39 mouse cellular contexts compared by ENCODE assay signal in genomic region chr2:152624566-152624965, GRCm38 (mm10). TPM values are rescaled to one million over a fixed set of nuclear protein-coding genes. Genes with fewer than 3 reads are reported as not detected.
"Had no signal": no experiment of that assay in that cellular context is flagged by ENCODE, and none has a peak within 500 bp of the region (broad histone marks: within the 10 kb centered on the region; RNA-seq: fewer than 3 reads in every experiment).

No protein-coding gene starts in this region.

- H3K4me2 ChIP-seq: heart, embryonic 11.5 days; heart, embryonic 13.5 days; heart, embryonic 15.5 days; hindbrain, embryonic 13.5 days; hindbrain, embryonic 15.5 days; limb, embryonic 13.5 days; limb, embryonic 15.5 days; liver, embryonic 12.5 days had no signal

- H3K4me3 ChIP-seq: heart, adult 2 months; heart, embryonic 13.5 days; heart, embryonic 15.5 days; hindbrain, embryonic 13.5 days; hindbrain, embryonic 15.5 days; layer of hippocampus, adult 2 months; left cerebral cortex, adult 2 months; limb, embryonic 13.5 days; limb, embryonic 15.5 days; liver, embryonic 12.5 days had no signal

- H3K9me3 ChIP-seq: heart, embryonic 13.5 days; heart, embryonic 15.5 days; hindbrain, embryonic 13.5 days; hindbrain, embryonic 15.5 days; limb, embryonic 13.5 days; limb, embryonic 15.5 days; liver, embryonic 12.5 days had no signal

- H3K27ac ChIP-seq: heart, adult 2 months; heart, embryonic 13.5 days; heart, embryonic 15.5 days; hindbrain, embryonic 13.5 days; hindbrain, embryonic 15.5 days; hindbrain, postnatal 0 days; layer of hippocampus, adult 2 months; left cerebral cortex, adult 2 months; limb, embryonic 13.5 days; limb, embryonic 15.5 days; liver, embryonic 12.5 days; liver, embryonic 14.5 days had no signal

- ATAC-seq: intestine, embryonic 16.5 days; liver, embryonic 12.5 days had no signal

- H3K9ac ChIP-seq: heart, embryonic 13.5 days; heart, embryonic 15.5 days; hindbrain, embryonic 13.5 days; hindbrain, embryonic 15.5 days; limb, embryonic 13.5 days; limb, embryonic 15.5 days; liver, embryonic 12.5 days; liver, embryonic 14.5 days had no signal

- DNase-seq: gastrocnemius, postnatal 14 days; gastrocnemius, postnatal 36 days; heart, adult 11 months; heart, adult 2 months; heart, postnatal 14 days; heart, postnatal 36 days; kidney, adult 11 months; kidney, adult 2 months; kidney, adult 9 months; kidney, postnatal 10 days; kidney, postnatal 36 days; left cerebral cortex, postnatal 4 days had no signal

- H3K36me3 ChIP-seq: heart, embryonic 13.5 days; heart, embryonic 15.5 days; hindbrain, embryonic 13.5 days; hindbrain, embryonic 15.5 days; limb, embryonic 13.5 days; limb, embryonic 15.5 days; liver, embryonic 12.5 days had no signal

RNA-seq across cellular contexts. Expression of gene Defb25, which starts 1.7 kb away (rescaled TPM):
- total RNA-seq: gastrocnemius, adult 18-20 months; gastrocnemius, adult 8-10 months; gastrocnemius, postnatal 36 days; heart, adult 2 months; heart, postnatal 14 days; heart, postnatal 36 days; hematopoietic stem cell, adult 5-6 weeks; hindbrain, postnatal 0 days; layer of hippocampus, adult 2 months; layer of hippocampus, postnatal 10 days; layer of hippocampus, postnatal 25 days; left cerebral cortex, adult 2 months; left cerebral cortex, postnatal 25 days; left cerebral cortex, postnatal 4 days; liver, adult 2 months had no signal
- polyA plus RNA-seq: heart, adult 2 months; hindbrain, embryonic 11.5 days; hindbrain, embryonic 13.5 days; hindbrain, embryonic 15.5 days; hindbrain, postnatal 0 days; limb, embryonic 11.5 days; liver, adult 2 months; liver, embryonic 14.5 days; liver, embryonic 16.5 days had no signal

RNA-seq across cellular contexts. Expression of gene Rem1, which starts 2.2 kb away (rescaled TPM):
- total RNA-seq: hematopoietic stem cell, adult 5-6 weeks had no signal

RNA-seq across cellular contexts. Expression of gene Defb36, which starts 20.4 kb away (rescaled TPM):
- total RNA-seq: gastrocnemius, adult 18-20 months; gastrocnemius, adult 8-10 months; gastrocnemius, postnatal 14 days; gastrocnemius, postnatal 36 days; heart, adult 2 months; heart, postnatal 14 days; heart, postnatal 36 days; hematopoietic stem cell, adult 5-6 weeks; hindbrain, postnatal 0 days; layer of hippocampus, adult 2 months; layer of hippocampus, postnatal 10 days; layer of hippocampus, postnatal 25 days; left cerebral cortex, adult 2 months; left cerebral cortex, postnatal 25 days; left cerebral cortex, postnatal 4 days; liver, adult 2 months had no signal
- polyA plus RNA-seq: heart, adult 2 months; heart, embryonic 11.5 days; heart, embryonic 13.5 days; heart, embryonic 15.5 days; heart, postnatal 0 days; hindbrain, embryonic 11.5 days; hindbrain, embryonic 13.5 days; hindbrain, embryonic 15.5 days; hindbrain, postnatal 0 days; intestine, embryonic 14.5 days; intestine, embryonic 16.5 days; large intestine, adult 2 months; limb, embryonic 11.5 days; limb, embryonic 13.5 days; limb, embryonic 15.5 days; liver, adult 2 months; liver, embryonic 12.5 days; liver, embryonic 14.5 days; liver, embryonic 16.5 days had no signal

RNA-seq across cellular contexts. Expression of gene Defb45, which starts 25.4 kb away (rescaled TPM):
- total RNA-seq: gastrocnemius, adult 18-20 months; gastrocnemius, postnatal 14 days; gastrocnemius, postnatal 36 days; heart, adult 2 months; heart, postnatal 14 days; heart, postnatal 36 days; hematopoietic stem cell, adult 5-6 weeks; hindbrain, postnatal 0 days; layer of hippocampus, adult 2 months; layer of hippocampus, postnatal 10 days; layer of hippocampus, postnatal 25 days; left cerebral cortex, adult 2 months; left cerebral cortex, postnatal 25 days; left cerebral cortex, postnatal 4 days; liver, adult 2 months had no signal
- polyA plus RNA-seq: heart, adult 2 months; heart, embryonic 11.5 days; heart, embryonic 13.5 days; heart, embryonic 15.5 days; heart, postnatal 0 days; hindbrain, embryonic 11.5 days; hindbrain, embryonic 13.5 days; hindbrain, embryonic 15.5 days; hindbrain, postnatal 0 days; intestine, embryonic 14.5 days; intestine, embryonic 16.5 days; kidney, adult 2 months; kidney, embryonic 16.5 days; large intestine, adult 2 months; limb, embryonic 11.5 days; limb, embryonic 13.5 days; limb, embryonic 15.5 days; liver, adult 2 months; liver, embryonic 12.5 days; liver, embryonic 14.5 days; liver, embryonic 16.5 days had no signal

RNA-seq across cellular contexts. Expression of gene Defb19, which starts 44.5 kb away (rescaled TPM):
- total RNA-seq: gastrocnemius, adult 18-20 months; gastrocnemius, adult 8-10 months; gastrocnemius, postnatal 14 days; gastrocnemius, postnatal 36 days; heart, adult 2 months; heart, postnatal 14 days; heart, postnatal 36 days; hematopoietic stem cell, adult 5-6 weeks; hindbrain, postnatal 0 days; layer of hippocampus, adult 2 months; layer of hippocampus, postnatal 10 days; layer of hippocampus, postnatal 25 days; left cerebral cortex, adult 2 months; left cerebral cortex, postnatal 25 days; left cerebral cortex, postnatal 4 days; liver, adult 2 months had no signal
- polyA plus RNA-seq: hindbrain, embryonic 11.5 days; hindbrain, embryonic 13.5 days; hindbrain, embryonic 15.5 days; hindbrain, postnatal 0 days; intestine, embryonic 14.5 days; intestine, embryonic 16.5 days; large intestine, adult 2 months; limb, embryonic 11.5 days; limb, embryonic 13.5 days; limb, embryonic 15.5 days; liver, adult 2 months; liver, embryonic 12.5 days; liver, embryonic 14.5 days; liver, embryonic 16.5 days had no signal
